Mouse (Mus musculus): ENCODE results near the gene Wrb.

- TF ChIP-seq CTCF (IDR thresholded peaks at IDR 0.05; ENCODE audit: low read depth) (no peak), EP300 (IDR thresholded peaks at IDR 0.05; ENCODE audit: low read depth) (no peak)
Observed at GRCm38 (mm10) chr16:96159794-96160346, 14.7 kb downstream of the Wrb start.

Measured in liver, embryonic 14.5 days (tissue).